Mouse (Mus musculus): Measurements from ENCODE around the gene Cpne8. TPM values are rescaled to one million over a fixed set of nuclear protein-coding genes. Genes with fewer than 3 reads are reported as not detected.
"Not testable (repeated sequence)": the region's sequence is repeated elsewhere in the genome, so short reads cannot be mapped to it uniquely, and the experiment has no call there.

Cpne8 gene
- polyA plus RNA-seq, 1 experiment from 2014 or later, result 7.2 TPM

- ATAC-seq (ENCODE audit: insufficient number of reproducible peaks, low FRiP score); H3K9ac ChIP-seq; H3K36me3 ChIP-seq; H3K27ac ChIP-seq (ENCODE audit: poor library complexity, severe bottlenecking); H3K4me1 ChIP-seq (replicated peaks); H3K27me3 ChIP-seq (replicated peaks); H3K4me3 ChIP-seq; H3K4me2 ChIP-seq; H3K9me3 ChIP-seq (replicated peaks): not testable (repeated sequence)
These were observed 208.7 kb downstream of the Cpne8 start for GRCm38 (mm10) chr15:90470561-90470960.

- Histone ChIP-seq H3K27ac (ENCODE audit: poor library complexity, severe bottlenecking) (no peak overlapping the region), H3K4me1 (replicated peaks) (no peaks in the 10 kb centered on the region), H3K4me2 (no peak overlapping the region), H3K9me3 (replicated peaks) (peaks cover 6% of the 10 kb centered on the region), H3K36me3 (no peaks in the 10 kb centered on the region), H3K4me3 (no peak overlapping the region), H3K9ac (no peak overlapping the region), H3K27me3 (replicated peaks) (no peaks in the 10 kb centered on the region)
- ATAC-seq (ENCODE audit: insufficient number of reproducible peaks, low FRiP score), result no peak
- 77% methylated on average over 2 of the region's 2 CpGs for WGBS
These were observed 216.0 kb downstream of the Cpne8 start for GRCm38 (mm10) chr15:90463281-90463680.

GRCm38 (mm10) chr15:90446076-90446475 lies 233.2 kb downstream of the Cpne8 start:
- H3K27ac ChIP-seq (ENCODE audit: poor library complexity, severe bottlenecking), result no peak overlapping the region
- whole genome bisulfite sequencing, result 70% methylated on average over 1 of the region's 1 CpGs
- H3K9me3 ChIP-seq (replicated peaks), result no peaks in the 10 kb centered on the region
- H3K4me2 ChIP-seq, result no peak overlapping the region
- ATAC-seq (ENCODE audit: insufficient number of reproducible peaks, low FRiP score), result no peak
- no peaks in the 10 kb centered on the region for H3K4me1 ChIP-seq (replicated peaks)
- no peak overlapping the region for H3K9ac ChIP-seq
- H3K27me3 ChIP-seq (replicated peaks), result no peaks in the 10 kb centered on the region
- H3K36me3 ChIP-seq, result no peaks in the 10 kb centered on the region
- H3K4me3 ChIP-seq, result no peak overlapping the region

Data from heart, embryonic 12.5 days (tissue).